Mouse (Mus musculus) forebrain, embryonic 14.5 days (tissue): ENCODE measurements at regions not wholly inside any gene's neighbourhood (a gene's known extent, or its start where the extent isn't known, plus 50 kb on each side); places are given as distances from the start of the nearest gene placed in this dataset.
A peak's percentile ranks its signal among the peaks of the same experiment; 100 is the strongest.
"Not testable (repeated sequence)": the region's sequence is repeated elsewhere in the genome, so short reads cannot be mapped to it uniquely, and the experiment has no call there.

Experiments
- ATAC-seq: fragments of 200-750 bp; cut with Nextera tagmentation; 2 replicates; pipeline ENCODE4 v1.8.0; 2017; ENCODE audit warnings: mild to moderate bottlenecking, moderate library complexity
- DNase-seq: peaks from one replicate; pipeline ENCODE4 v3.0.0-alpha.2; 2015; ENCODE audit warnings: low spot score
- H3K27ac ChIP-seq: fragments of 300-500 bp; sonication (generic); 2 replicates; pipeline ENCODE4 v1.5.1; 2014; ENCODE audit warnings: low read depth, mild to moderate bottlenecking, control low read depth, low read length, moderate library complexity
- H3K27me3 ChIP-seq: fragments of 300-500 bp; sonication (generic); replicated peaks from 2 replicates; pipeline ENCODE4 v1.6.1; 2014; ENCODE audit warnings: low read length, control low read depth, mixed read lengths; ENCODE audit not compliant: control insufficient read depth, insufficient read depth
- H3K36me3 ChIP-seq: fragments of 300-500 bp; sonication (generic); 2 replicates; pipeline ENCODE4 v1.6.1; 2014; ENCODE audit warnings: low read length, control low read depth; ENCODE audit not compliant: control insufficient read depth, insufficient read depth
- H3K4me1 ChIP-seq: fragments of 300-500 bp; sonication (generic); 2 replicates; pipeline ENCODE4 v1.6.1; 2014; ENCODE audit warnings: antibody characterized with exemption, low read length, control low read depth; ENCODE audit not compliant: control insufficient read depth, insufficient read depth
- H3K4me2 ChIP-seq: fragments of 300-500 bp; sonication (generic); 2 replicates; pipeline ENCODE4 v1.6.1; 2014; ENCODE audit warnings: mild to moderate bottlenecking, control low read depth, low read length
- H3K4me3 ChIP-seq: fragments of 300-500 bp; sonication (generic); 2 replicates; pipeline ENCODE4 v1.5.1; 2014; ENCODE audit warnings: low read depth, low read length, control low read depth
- H3K9ac ChIP-seq: fragments of 300-500 bp; sonication (generic); 2 replicates; pipeline ENCODE4 v1.6.1; 2014; ENCODE audit warnings: mild to moderate bottlenecking, low read length, control low read depth, moderate library complexity
- H3K9me3 ChIP-seq: fragments of 300-500 bp; sonication (generic); replicated peaks from 2 replicates; pipeline ENCODE4 v1.6.1; 2016; ENCODE audit warnings: low read length, control low read depth, mixed read lengths; ENCODE audit not compliant: control insufficient read depth
- WGBS: fragments of 180-500 bp; shearing (Covaris S2); extraction: QIAGEN DNeasy Blood & Tissue Kit; methylation state at CpG from one replicate; pipeline ENCODE4 v1.1.7; 2014; 5-methylcytosine and 5-hydroxymethylcytosine counted together

GRCm38 (mm10) chr1:149332239-149332638 lies 628.9 kb downstream of the Pla2g4a start:
- H3K4me3 ChIP-seq = no peak overlapping the region
- no peak overlapping the region for H3K9ac ChIP-seq
- no peak overlapping the region for H3K4me2 ChIP-seq
- DNase-seq (peak; percentile 41), ATAC-seq (0 out of 2 replicates have a peak, but pooled peaks have one; percentile 46)
- no peaks in the 10 kb centered on the region for H3K27me3 ChIP-seq
- no peaks in the 10 kb centered on the region for H3K36me3 ChIP-seq
- WGBS = 26% methylated on average over 3 of the region's 3 CpGs
- no peak overlapping the region for H3K27ac ChIP-seq
- H3K4me1 ChIP-seq = no peaks in the 10 kb centered on the region
- H3K9me3 ChIP-seq = no peaks in the 10 kb centered on the region

- no peaks in the 10 kb centered on the region for H3K36me3 ChIP-seq
- DNase-seq (peak; percentile 47), ATAC-seq (no peak)
- H3K27me3 ChIP-seq = no peaks in the 10 kb centered on the region
- whole genome bisulfite sequencing = 70% methylated on average over 3 of the region's 3 CpGs
- H3K4me3 ChIP-seq = no peak overlapping the region
- no peak overlapping the region for H3K4me2 ChIP-seq
- no peak overlapping the region for H3K9ac ChIP-seq
- no peaks in the 10 kb centered on the region for H3K9me3 ChIP-seq
- no peak overlapping the region for H3K27ac ChIP-seq
- no peaks in the 10 kb centered on the region for H3K4me1 ChIP-seq
Measured at GRCm38 (mm10) chr1:149327171-149327570, 633.9 kb downstream of the Pla2g4a start.

GRCm38 (mm10) chr1:149323095-149323494 lies 638.0 kb downstream of the Pla2g4a start:
- DNase-seq (no peak), ATAC-seq (no peak)
- Histone ChIP-seq H3K4me2 (no peak overlapping the region), H3K9ac (no peak overlapping the region), H3K27me3 (no peaks in the 10 kb centered on the region), H3K4me3 (no peak overlapping the region), H3K27ac (no peak overlapping the region), H3K36me3 (no peaks in the 10 kb centered on the region), H3K9me3 (no peaks in the 10 kb centered on the region), H3K4me1 (no peaks in the 10 kb centered on the region)
- 61% methylated on average over 1 of the region's 1 CpGs for WGBS

- no peak overlapping the region for H3K4me3 ChIP-seq
- DNase-seq = no peak
- H3K4me2 ChIP-seq = no peak overlapping the region
- no peak overlapping the region for H3K27ac ChIP-seq
- H3K36me3 ChIP-seq = no peaks in the 10 kb centered on the region
- H3K4me1 ChIP-seq = no peaks in the 10 kb centered on the region
- no peaks in the 10 kb centered on the region for H3K27me3 ChIP-seq
- H3K9ac ChIP-seq = no peak overlapping the region
- no peaks in the 10 kb centered on the region for H3K9me3 ChIP-seq
- ATAC-seq = no peak
- 97% methylated on average over 1 of the region's 1 CpGs for WGBS
Measured at GRCm38 (mm10) chr1:149289725-149290124, 671.4 kb downstream of the Pla2g4a start.

GRCm38 (mm10) chr1:149274932-149275331 lies 686.2 kb downstream of the Pla2g4a start:
- H3K36me3 ChIP-seq = no peaks in the 10 kb centered on the region
- no peaks in the 10 kb centered on the region for H3K4me1 ChIP-seq
- 72% methylated on average over 1 of the region's 1 CpGs for WGBS
- H3K27ac ChIP-seq = no peak overlapping the region
- peak; percentile 30 for DNase-seq
- H3K4me2 ChIP-seq = no peak overlapping the region
- no peaks in the 10 kb centered on the region for H3K27me3 ChIP-seq
- H3K9me3 ChIP-seq = no peaks in the 10 kb centered on the region
- no peak overlapping the region for H3K9ac ChIP-seq
- no peak for ATAC-seq
- no peak overlapping the region for H3K4me3 ChIP-seq

GRCm38 (mm10) chr1:149256866-149257265 lies 704.2 kb downstream of the Pla2g4a start:
- DNase-seq (peak; percentile 73), ATAC-seq (peak; percentile 57; the same call in 1 of the 2 replicates)
- 51% methylated on average over 3 of the region's 3 CpGs for WGBS
- no peaks in the 10 kb centered on the region for H3K36me3 ChIP-seq
- no peaks in the 10 kb centered on the region for H3K4me1 ChIP-seq
- H3K9me3 ChIP-seq = no peaks in the 10 kb centered on the region
- no peak overlapping the region for H3K4me2 ChIP-seq
- H3K27ac ChIP-seq = no peak overlapping the region
- no peak overlapping the region for H3K9ac ChIP-seq
- no peak overlapping the region for H3K4me3 ChIP-seq
- H3K27me3 ChIP-seq = no peaks in the 10 kb centered on the region

- DNase-seq = no peak
Measured at GRCm38 (mm10) chr1:149254141-149254540, 706.9 kb downstream of the Pla2g4a start.

GRCm38 (mm10) chr1:149238329-149239015 lies 722.6 kb downstream of the Pla2g4a start:
- no peak overlapping the region for H3K4me3 ChIP-seq
- peak; percentile 55 for ATAC-seq
- WGBS = 91% methylated on average over 1 of the region's 1 CpGs
- no peaks in the 10 kb centered on the region for H3K36me3 ChIP-seq
- peak; percentile 62 for DNase-seq
- no peaks in the 10 kb centered on the region for H3K27me3 ChIP-seq
- no peaks in the 10 kb centered on the region for H3K4me1 ChIP-seq
- H3K9me3 ChIP-seq = no peaks in the 10 kb centered on the region
- H3K4me2 ChIP-seq = no peak overlapping the region
- H3K27ac ChIP-seq = no peak overlapping the region
- no peak overlapping the region for H3K9ac ChIP-seq

More at GRCm38 (mm10) chr1:149254141-149254540, 706.9 kb downstream of the Pla2g4a start:
- Histone ChIP-seq H3K4me2 (no peak overlapping the region), H3K36me3 (no peaks in the 10 kb centered on the region), H3K4me3 (no peak overlapping the region), H3K9me3 (no peaks in the 10 kb centered on the region), H3K27me3 (no peaks in the 10 kb centered on the region), H3K27ac (no peak overlapping the region), H3K4me1 (no peaks in the 10 kb centered on the region), H3K9ac (no peak overlapping the region)
- 48% methylated on average over 4 of the region's 4 CpGs for WGBS
- no peak for ATAC-seq

GRCm38 (mm10) chr1:149227170-149227569 lies 733.9 kb downstream of the Pla2g4a start:
- not testable (repeated sequence) for H3K27me3 ChIP-seq, H3K36me3 ChIP-seq, H3K4me3 ChIP-seq, H3K27ac ChIP-seq, DNase-seq, H3K4me2 ChIP-seq, H3K9ac ChIP-seq, ATAC-seq, H3K4me1 ChIP-seq, H3K9me3 ChIP-seq
- WGBS = 94% methylated on average over 1 of the region's 1 CpGs
